Mouse (Mus musculus) cerebellum, adult 11-12 months (tissue): ENCODE results near the gene 4931423N10Rik.
"Not testable (repeated sequence)": the region's sequence is repeated elsewhere in the genome, so short reads cannot be mapped to it uniquely, and the experiment has no call there.

ENCODE experiments used
- DNase-seq: peaks from one replicate; pipeline ENCODE4 v3.0.0; 2022

4931423N10Rik gene

GRCm38 (mm10) chr2:23207070-23207526 is at the start of gene 4931423N10Rik:
4931423N10Rik (plus strand) TSS chr2:23207476.
- no peak for DNase-seq

- DNase-seq: no peak
Measured at GRCm38 (mm10) chr2:23172305-23172704, 35.0 kb upstream of the 4931423N10Rik start.

- no peak for DNase-seq
Measured at GRCm38 (mm10) chr2:23194366-23194765, 12.9 kb upstream of the 4931423N10Rik start.

GRCm38 (mm10) chr2:23201034-23201433 is 6.2 kb upstream of the 4931423N10Rik start:
- DNase-seq: no peak

- DNase-seq: no peak
Measured at GRCm38 (mm10) chr2:23202900-23203670, 4.2 kb upstream of the 4931423N10Rik start.

GRCm38 (mm10) chr2:23213661-23214060 is 6.4 kb downstream of the 4931423N10Rik start:
- DNase-seq: no peak

- no peak for DNase-seq
Measured at GRCm38 (mm10) chr2:23225199-23225598, 17.9 kb downstream of the 4931423N10Rik start.

GRCm38 (mm10) chr2:23228463-23228862 is 21.2 kb downstream of the 4931423N10Rik start:
- no peak for DNase-seq

- no peak for DNase-seq
Measured at GRCm38 (mm10) chr2:23234065-23234773, 26.9 kb downstream of the 4931423N10Rik start.

GRCm38 (mm10) chr2:23290991-23291390 is 83.7 kb downstream of the 4931423N10Rik start:
- DNase-seq: not testable (repeated sequence)

- DNase-seq: no peak
Measured at GRCm38 (mm10) chr2:23314869-23315268, 107.6 kb downstream of the 4931423N10Rik start.
